In genomic region chr1:88217576-88217975, GRCm38 (mm10) we compare ENCODE assay signal across 1 mouse cellular context.
TF ChIP-seq lines count a peak whose summit lies in the region.

No protein-coding gene starts in this region.

TF ChIP-seq in CH12.LX, 34 proteins besides CTCF, POLR2A, EP300 and RAD21:
- TF ChIP-seq PAX5 (IDR thresholded peaks at IDR 0.05; ENCODE audit: low read length), result no peak
- TF ChIP-seq ELF1 (IDR thresholded peaks at IDR 0.05; ENCODE audit: low read depth, low read length), result no peak
- no peak for TF ChIP-seq MAZ (IDR thresholded peaks at IDR 0.05; ENCODE audit: low read depth, low read length)
- TF ChIP-seq HCFC1 (IDR thresholded peaks at IDR 0.05; ENCODE audit: low read depth, low read length), result no peak
- no peak for TF ChIP-seq JUN (IDR thresholded peaks at IDR 0.05; ENCODE audit: insufficient read depth, low read depth, low read length)
- no peak for TF ChIP-seq ZMIZ1 (IDR thresholded peaks at IDR 0.05; ENCODE audit: low read depth, low read length)
- TF ChIP-seq ETS1 (conservative IDR thresholded peaks at IDR 0.05; ENCODE audit: low read depth, low read length), result no peak
- TF ChIP-seq POLR2AphosphoS2 (IDR thresholded peaks at IDR 0.05; ENCODE audit: low read depth, low read length), result no peak
- no peak for TF ChIP-seq BHLHE40 (IDR thresholded peaks at IDR 0.05; ENCODE audit: low read depth, low read length)
- no peak for TF ChIP-seq E2F4 (IDR thresholded peaks at IDR 0.05; ENCODE audit: insufficient replicate concordance, low read depth, low read length)
- TF ChIP-seq JUND (conservative IDR thresholded peaks at IDR 0.05; ENCODE audit: low read depth, low read length), result no peak
- no peak for TF ChIP-seq KAT2A (IDR thresholded peaks at IDR 0.05; ENCODE audit: insufficient replicate concordance, low read length)
- TF ChIP-seq TBP (conservative IDR thresholded peaks at IDR 0.05; ENCODE audit: low read depth, low read length), result no peak
- no peak for TF ChIP-seq TCF12 (IDR thresholded peaks at IDR 0.05; ENCODE audit: low read depth, low read length)
- no peak for TF ChIP-seq USF1 (IDR thresholded peaks at IDR 0.05; ENCODE audit: low read depth, low read length)
- no peak for TF ChIP-seq MXI1 (IDR thresholded peaks at IDR 0.05; ENCODE audit: low read depth, low read length)
- no peak for TF ChIP-seq MYC (IDR thresholded peaks at IDR 0.05; ENCODE audit: low read depth, low read length)
- no peak for TF ChIP-seq ZNF384 (IDR thresholded peaks at IDR 0.05; ENCODE audit: low read depth, low read length)
- TF ChIP-seq CHD2 (IDR thresholded peaks at IDR 0.05; ENCODE audit: low read length), result no peak
